Mouse (Mus musculus): Measurements from ENCODE around the gene Irf6.

Gene Irf6

DNA sequence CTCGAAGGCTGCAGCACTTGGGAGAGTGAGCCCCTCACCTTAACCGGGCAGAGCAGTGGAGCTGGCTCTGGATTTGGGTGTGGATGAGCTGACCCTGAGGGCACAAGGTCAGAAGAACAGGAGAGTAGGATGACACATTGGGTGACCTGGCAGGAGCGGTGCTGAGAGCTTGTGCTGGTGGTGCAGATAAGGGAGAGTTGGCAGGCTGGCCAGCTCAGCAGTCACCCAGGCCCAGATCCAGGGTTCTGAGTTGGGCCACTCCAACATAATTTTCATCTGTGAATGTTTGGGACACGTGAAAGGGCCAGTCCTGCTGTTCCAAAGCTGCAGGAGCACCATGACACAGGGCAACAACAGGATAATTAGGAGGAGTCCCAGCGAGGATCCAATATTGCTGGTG lies 58.5 kb downstream of the Irf6 start:
- ChIA-PET CTCF (interaction anchor here in 1 of 4 experiments (0.6 to 1.0 kb wide), 2 partner anchors 41 to 165 kb away, joined by 3 read pairs; no protein-coding TSS in a partner anchor), POLR2A (interaction anchor here in 1 of 4 experiments (0.6 kb wide), 1 partner anchor 65 kb away, joined by 3 read pairs; no protein-coding TSS in a partner anchor)

DNA sequence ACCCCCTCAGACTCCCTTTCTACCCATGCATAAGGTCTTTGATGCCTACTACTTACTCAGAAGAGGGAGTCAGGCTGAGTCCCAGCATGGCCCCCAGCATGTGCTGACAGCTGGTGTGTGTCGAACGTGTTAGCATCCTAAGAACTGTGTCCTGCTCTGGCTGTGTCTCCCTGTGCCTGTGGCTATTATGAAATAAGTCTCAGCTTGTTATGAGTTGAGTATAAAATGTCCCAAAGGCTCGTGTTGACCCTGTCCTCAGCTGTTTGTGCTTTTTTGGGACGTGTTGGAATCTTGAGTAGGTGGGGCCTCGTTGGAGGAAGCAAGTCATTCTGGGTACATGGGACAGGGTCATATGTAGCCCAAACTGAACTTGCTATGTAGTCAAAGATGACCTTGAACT lies 61.1 kb downstream of the Irf6 start:
- POLR2A ChIA-PET: interaction anchor here in 1 of 4 experiments (0.5 kb wide), 1 partner anchor 109 kb away, joined by 3 read pairs; no protein-coding TSS in a partner anchor
- CTCF ChIA-PET: interaction anchor here in 1 of 4 experiments (0.6 kb wide), 1 partner anchor 121 kb away, joined by 3 read pairs; no protein-coding TSS in a partner anchor

DNA sequence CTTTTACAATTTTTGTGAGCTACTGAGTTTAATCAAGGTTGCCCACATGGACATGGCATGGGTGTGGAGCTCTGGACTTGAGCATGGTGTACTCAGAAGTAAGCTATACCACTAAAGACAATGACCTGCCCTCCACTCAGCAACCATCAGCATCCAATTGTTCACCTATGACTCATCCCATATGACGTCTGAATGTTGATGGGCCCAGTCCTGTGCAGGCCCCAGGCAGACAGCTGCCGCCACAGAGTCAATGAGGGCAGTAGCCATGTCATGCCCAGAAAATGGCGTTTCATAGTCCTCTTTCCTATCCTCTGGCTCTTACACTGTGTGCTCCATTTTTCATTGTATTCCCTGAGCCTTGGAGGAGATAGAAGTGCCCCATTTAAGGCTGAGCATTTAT lies 63.1 kb downstream of the Irf6 start:
- ChIA-PET CTCF (no interaction called here), POLR2A (no interaction called here)

DNA sequence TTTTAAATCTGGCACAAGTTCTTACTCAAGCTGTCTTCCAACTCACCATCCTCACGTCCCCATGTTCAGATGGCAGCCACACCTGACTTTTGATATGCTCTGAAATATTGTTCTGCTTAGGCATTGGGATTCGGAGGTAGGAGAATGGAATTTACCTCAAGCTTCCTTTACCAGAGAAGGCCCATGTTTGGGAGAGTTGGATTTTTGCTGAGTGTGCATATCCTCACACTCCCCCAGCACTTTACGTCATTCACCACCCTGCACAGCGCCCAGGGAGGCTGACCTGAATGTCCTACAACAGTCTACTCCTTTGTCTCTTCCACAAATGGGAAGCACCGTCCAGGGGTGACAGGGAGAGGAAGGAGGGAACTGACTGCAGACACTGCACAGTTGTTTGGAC lies 67.5 kb downstream of the Irf6 start:
- ChIA-PET CTCF (interaction anchor here in 1 of 4 experiments (0.7 kb wide), 1 partner anchor 156 kb away, joined by 3 read pairs; no protein-coding TSS in a partner anchor), POLR2A (interaction anchor here in 1 of 4 experiments (0.6 kb wide), 1 partner anchor 46 kb away, joined by 3 read pairs; no protein-coding TSS in a partner anchor)

Data from embryonic stem cell, embryonic (primary cell).